Mouse (Mus musculus): ENCODE data around the gene Rhd.

Gene Rhd

DNA sequence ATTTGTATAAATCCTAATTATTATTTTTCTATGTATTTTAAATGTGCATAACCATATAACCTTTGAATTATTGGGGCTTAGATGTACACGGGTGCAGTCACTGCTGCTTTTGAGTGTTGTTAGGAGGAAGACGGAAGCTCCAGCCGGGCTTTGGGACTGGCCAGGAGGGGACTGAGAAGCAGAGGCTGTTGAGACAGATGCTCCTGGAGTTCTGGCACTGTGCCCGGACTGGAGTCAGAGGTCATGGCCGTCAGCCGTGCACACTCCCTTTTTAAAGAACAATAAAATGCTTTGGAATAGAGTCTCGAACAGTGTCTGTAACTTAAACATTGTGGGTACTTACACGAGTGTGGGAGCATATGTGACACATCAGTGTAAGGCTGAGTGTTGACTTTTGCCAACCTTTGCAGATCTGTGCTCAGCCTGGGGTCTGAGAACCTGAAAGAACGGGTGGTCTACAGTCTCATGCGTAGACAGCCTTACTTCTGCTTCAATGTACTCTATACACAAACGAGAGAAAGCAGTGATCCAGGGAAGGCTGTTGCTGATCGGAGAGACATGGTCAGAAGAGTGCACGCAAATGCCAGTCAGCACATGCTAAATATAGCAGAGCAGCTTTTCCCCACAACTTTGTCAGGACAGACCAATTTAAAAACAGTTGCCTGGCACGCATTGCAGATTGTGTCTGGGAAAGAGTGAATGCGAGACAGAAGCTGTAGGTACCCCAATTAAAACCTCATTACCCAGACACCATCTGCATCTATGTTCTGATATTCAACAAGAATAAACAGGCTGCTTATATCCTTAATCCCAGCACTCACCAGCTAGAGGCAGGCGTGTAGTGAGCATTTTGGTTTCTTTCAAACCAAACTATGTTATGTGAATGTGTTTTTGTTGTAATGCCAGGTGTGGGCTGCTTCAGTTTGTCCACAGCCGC is 73.2 kb downstream of the Rhd start:
- DNase-seq = no peak

DNA sequence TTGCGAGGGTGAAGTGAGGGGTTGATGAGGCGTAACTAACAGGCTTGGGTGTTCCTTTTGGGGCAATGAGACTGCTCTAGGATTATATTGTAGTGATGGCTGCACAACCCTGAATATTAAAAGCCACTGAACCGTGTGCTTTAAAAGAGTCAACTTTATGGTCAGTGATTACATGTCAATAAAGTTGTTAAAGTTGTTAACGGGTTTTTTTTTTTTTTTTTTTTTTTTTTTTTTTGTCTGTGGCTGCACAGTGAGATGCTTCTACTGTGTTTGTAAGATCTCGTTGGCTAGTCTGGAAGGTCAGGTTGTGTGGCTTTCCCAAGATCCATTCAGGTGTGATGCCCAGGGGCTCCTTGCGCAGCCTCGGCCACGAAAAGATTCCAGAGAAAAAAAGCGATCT is 75.6 kb downstream of the Rhd start:
- no peak for DNase-seq

DNA sequence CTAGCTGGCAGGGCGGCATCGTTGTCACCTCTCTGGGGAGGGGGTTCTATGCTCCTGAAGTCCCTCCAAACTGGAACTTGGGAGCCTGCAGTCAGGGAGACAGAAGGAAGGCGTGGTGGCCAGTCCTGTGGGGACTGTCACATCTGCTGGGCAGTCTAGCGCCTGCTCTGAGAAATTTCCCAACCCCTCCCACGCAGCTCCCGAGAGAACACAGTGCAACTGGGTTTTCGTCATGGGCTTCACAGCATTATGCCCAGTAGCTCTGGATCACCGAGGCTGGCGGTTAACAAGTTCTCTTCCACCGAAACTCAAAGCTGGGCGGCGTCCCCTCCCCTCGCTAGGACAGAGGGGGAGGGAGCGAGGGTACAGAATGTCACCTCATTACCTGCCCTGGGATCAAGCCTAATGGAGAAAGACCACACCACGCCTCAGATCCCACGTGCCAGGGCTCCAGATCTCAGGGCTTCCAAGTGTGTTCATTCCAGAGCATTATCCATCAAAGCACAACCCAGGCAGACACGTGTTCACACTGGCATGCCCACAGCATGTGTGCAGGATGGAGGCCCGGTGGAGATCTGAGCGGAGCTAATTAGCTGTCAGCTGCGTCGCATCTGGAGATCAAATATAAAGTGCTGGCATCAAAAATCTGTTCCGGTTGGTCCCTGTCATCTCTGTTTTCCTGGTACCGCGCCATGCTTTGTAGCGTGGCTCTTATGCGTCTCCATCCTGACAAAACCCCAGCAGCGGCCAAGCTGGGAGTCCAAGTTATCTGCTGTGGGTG is 79.6 kb downstream of the Rhd start:
- DNase-seq = peak in 1 of 2 experiments; percentile 30

Data from cerebellum, postnatal 10 days (tissue).